20 mouse cellular contexts compared by ENCODE assay signal in genomic region chr4:101443419-101443991, GRCm38 (mm10). TPM values are rescaled to one million over a fixed set of nuclear protein-coding genes. Genes with fewer than 3 reads are reported as not detected.
A peak's percentile ranks its signal among the peaks of the same experiment; 100 is the strongest.
DNase-seq lines count a peak whose midpoint lies in the region; ATAC-seq and TF ChIP-seq lines count a peak whose summit lies in the region.
"Had no signal": no experiment of that assay in that cellular context is flagged by ENCODE, and none has a peak within 500 bp of the region (broad histone marks: within the 10 kb centered on the region; RNA-seq: fewer than 3 reads in every experiment).

No protein-coding gene starts in this region.

- no peak overlapping the region for H3K27ac ChIP-seq in forebrain, embryonic 13.5 days
- no peak overlapping the region for H3K27ac ChIP-seq in forebrain, embryonic 16.5 days (ENCODE audit: low read length)
- H3K27ac ChIP-seq in ES-Bruce4 (ENCODE audit: insufficient read depth, low read length) = peak overlapping the region; percentile 0; the same call in 1 of the 2 replicates
- no peak overlapping the region for H3K27ac ChIP-seq in stomach, embryonic 15.5 days
- H3K27ac ChIP-seq: heart, embryonic 15.5 days; liver, embryonic 15.5 days; lung, embryonic 15.5 days; midbrain, embryonic 12.5 days had no signal

- no peaks in the 10 kb centered on the region for H3K9me3 ChIP-seq in forebrain, embryonic 13.5 days (replicated peaks)
- no peaks in the 10 kb centered on the region for H3K9me3 ChIP-seq in forebrain, embryonic 16.5 days (ENCODE audit: control insufficient read depth, low read length)
- H3K9me3 ChIP-seq in ES-Bruce4 (replicated peaks; ENCODE audit: control insufficient read depth, insufficient read depth, low read length, poor library complexity, severe bottlenecking) = 0 out of 2 replicates have a peak, but pooled peaks cover 5% of the 10 kb centered on the region
- no peaks in the 10 kb centered on the region for H3K9me3 ChIP-seq in stomach, embryonic 15.5 days
- H3K9me3 ChIP-seq: heart, embryonic 15.5 days; liver, embryonic 15.5 days; lung, embryonic 15.5 days; midbrain, embryonic 12.5 days had no signal

- no peak overlapping the region for H3K9ac ChIP-seq in forebrain, embryonic 13.5 days
- H3K9ac ChIP-seq in forebrain, embryonic 16.5 days (replicated peaks; ENCODE audit: low read depth, low read length) = no peak overlapping the region
- no peak overlapping the region for H3K9ac ChIP-seq in ES-Bruce4 (ENCODE audit: low read depth, poor library complexity, severe bottlenecking)
- no peak overlapping the region for H3K9ac ChIP-seq in stomach, embryonic 15.5 days
- H3K9ac ChIP-seq: heart, embryonic 15.5 days; liver, embryonic 15.5 days; lung, embryonic 15.5 days; midbrain, embryonic 12.5 days had no signal

- no peak overlapping the region for H3K4me2 ChIP-seq in forebrain, embryonic 13.5 days
- no peak overlapping the region for H3K4me2 ChIP-seq in forebrain, embryonic 16.5 days (ENCODE audit: low read length)
- H3K4me2 ChIP-seq in stomach, embryonic 15.5 days = no peak overlapping the region
- H3K4me2 ChIP-seq: heart, embryonic 15.5 days; liver, embryonic 15.5 days; lung, embryonic 15.5 days; midbrain, embryonic 12.5 days had no signal

- TF ChIP-seq CTCF in ES-Bruce4 (IDR thresholded peaks at IDR 0.05; ENCODE audit: low read depth, low read length) = no peak

- peak; percentile 61 for DNase-seq in R1 (ENCODE audit: low read depth, low spot score)
- DNase-seq in right cerebral cortex, postnatal 4 days = no peak
- no peak for DNase-seq in retina, embryonic 14.5 days (ENCODE audit: low spot score)
- DNase-seq: cerebellum, adult 11-12 months; cerebellum, postnatal 10 days; gastrocnemius, postnatal 10 days; kidney, adult 11 months; kidney, postnatal 14 days; layer of hippocampus, adult 9-11 months; right cerebral cortex, postnatal 25 days; thymus, postnatal 25 days had no signal

- 93% methylated on average over 5 of the region's 7 CpGs for WGBS in forebrain, embryonic 13.5 days
- WGBS in forebrain, embryonic 16.5 days = 85% methylated on average over 7 of the region's 7 CpGs
- WGBS in stomach, embryonic 15.5 days = 67% methylated on average over 7 of the region's 7 CpGs

- no peaks in the 10 kb centered on the region for H3K27me3 ChIP-seq in forebrain, embryonic 13.5 days
- H3K27me3 ChIP-seq in forebrain, embryonic 16.5 days (replicated peaks; ENCODE audit: control insufficient read depth, insufficient read depth, low read length) = no peaks in the 10 kb centered on the region
- H3K27me3 ChIP-seq in ES-Bruce4 (ENCODE audit: control insufficient read depth, insufficient read depth, low read length, poor library complexity, severe bottlenecking) = no peaks in the 10 kb centered on the region
- H3K27me3 ChIP-seq in stomach, embryonic 15.5 days (replicated peaks) = no peaks in the 10 kb centered on the region
- H3K27me3 ChIP-seq: heart, embryonic 15.5 days; liver, embryonic 15.5 days; lung, embryonic 15.5 days; midbrain, embryonic 12.5 days had no signal

- peak; percentile 34; the same call in 1 of the 2 replicates for TF ChIP-seq EP300 in ES-Bruce4 (IDR thresholded peaks at IDR 0.05; ENCODE audit: insufficient read depth, low read depth, low read length)

- H3K4me1 ChIP-seq in forebrain, embryonic 13.5 days = peaks cover 13% of the 10 kb centered on the region; the same call in 1 of the 2 replicates
- peaks cover 8% of the 10 kb centered on the region; the same call in 1 of the 2 replicates for H3K4me1 ChIP-seq in forebrain, embryonic 16.5 days (replicated peaks; ENCODE audit: control insufficient read depth, insufficient read depth, low read length)
- peaks cover 5% of the 10 kb centered on the region for H3K4me1 ChIP-seq in ES-Bruce4 (ENCODE audit: control insufficient read depth, insufficient read depth, low read length)
- peaks cover 10% of the 10 kb centered on the region for H3K4me1 ChIP-seq in stomach, embryonic 15.5 days
- H3K4me1 ChIP-seq: liver, embryonic 15.5 days; midbrain, embryonic 12.5 days had no signal

- no peak for TF ChIP-seq POLR2A in ES-Bruce4 (IDR thresholded peaks at IDR 0.05; ENCODE audit: insufficient read depth, low read length)

- H3K4me3 ChIP-seq in forebrain, embryonic 13.5 days = no peak overlapping the region
- no peak overlapping the region for H3K4me3 ChIP-seq in forebrain, embryonic 16.5 days (replicated peaks; ENCODE audit: low read length)
- no peak overlapping the region for H3K4me3 ChIP-seq in ES-Bruce4 (ENCODE audit: low read depth, low read length)
- no peak overlapping the region for H3K4me3 ChIP-seq in stomach, embryonic 15.5 days (replicated peaks)
- H3K4me3 ChIP-seq: erythroblast, embryonic 14.5 days; heart, embryonic 15.5 days; liver, embryonic 15.5 days; lung, embryonic 15.5 days; midbrain, embryonic 12.5 days had no signal

- 0 out of 2 replicates have a peak, but pooled peaks have one; percentile 19 for ATAC-seq in forebrain, embryonic 13.5 days
- ATAC-seq in forebrain, embryonic 16.5 days = no peak
- ATAC-seq in stomach, embryonic 15.5 days (ENCODE audit: insufficient read depth, low FRiP score, low read depth) = 0 out of 2 replicates have a peak, but pooled peaks have one; percentile 12

- H3K36me3 ChIP-seq in forebrain, embryonic 13.5 days (ENCODE audit: poor library complexity, severe bottlenecking) = no peaks in the 10 kb centered on the region
- no peaks in the 10 kb centered on the region for H3K36me3 ChIP-seq in forebrain, embryonic 16.5 days (ENCODE audit: control insufficient read depth, insufficient read depth)
- peaks cover 6% of the 10 kb centered on the region for H3K36me3 ChIP-seq in ES-Bruce4 (ENCODE audit: control insufficient read depth, insufficient read depth, low read length, poor library complexity, severe bottlenecking)
- H3K36me3 ChIP-seq in stomach, embryonic 15.5 days = no peaks in the 10 kb centered on the region
- H3K36me3 ChIP-seq: heart, embryonic 15.5 days; liver, embryonic 15.5 days; lung, embryonic 15.5 days; midbrain, embryonic 12.5 days had no signal

RNA-seq across cellular contexts. Expression of gene Ak4, which starts 24.4 kb away (rescaled TPM):
- 9.7 and 10.2 TPM in 2 replicates for polyA plus RNA-seq in forebrain, embryonic 13.5 days (2015; fragmentation: Nextera tagmentation; extraction: Ambion mirVana)
- polyA plus RNA-seq in forebrain, embryonic 16.5 days (2015; fragmentation: Nextera tagmentation; extraction: Ambion mirVana) = 8.8 and 9.5 TPM in 2 replicates
- 61.4 and 62.7 TPM in 2 replicates for polyA plus RNA-seq in ES-Bruce4 (2011; ENCODE audit: insufficient read depth, insufficient read length, low read depth, missing spikeins)
- 20.7 and 23.4 TPM in 2 replicates for polyA plus RNA-seq in stomach, embryonic 15.5 days (2015; fragmentation: Nextera tagmentation; extraction: Ambion mirVana)

RNA-seq across cellular contexts. Expression of gene Dnajc6, which starts 52.9 kb away (rescaled TPM):
- polyA plus RNA-seq in forebrain, embryonic 13.5 days (2015; fragmentation: Nextera tagmentation; extraction: Ambion mirVana) = 10.8 and 13.2 TPM in 2 replicates
- 31.6 and 34.6 TPM in 2 replicates for polyA plus RNA-seq in forebrain, embryonic 16.5 days (2015; fragmentation: Nextera tagmentation; extraction: Ambion mirVana)
- polyA plus RNA-seq in ES-Bruce4 (2011; ENCODE audit: insufficient read depth, insufficient read length, low read depth, missing spikeins) = 11.3 and 15.5 TPM in 2 replicates
- polyA plus RNA-seq in stomach, embryonic 15.5 days (2015; fragmentation: Nextera tagmentation; extraction: Ambion mirVana) = 1.7 and 2.0 TPM in 2 replicates
- polyA plus RNA-seq: erythroblast, embryonic 14.5 days had no signal
